Mouse (Mus musculus) hindbrain, postnatal 0 days (tissue): ENCODE measurements at regions not wholly inside any gene's neighbourhood (a gene's known extent, or its start where the extent isn't known, plus 50 kb on each side); places are given as distances from the start of the nearest gene placed in this dataset.

Experiments used
- ATAC-seq: fragments of 200-750 bp; cut with Nextera tagmentation; 2 replicates; pipeline ENCODE4 v1.8.0; 2017; ENCODE audit warnings: mild to moderate bottlenecking, moderate TSS enrichment, moderate library complexity
- DNase-seq: peaks from one replicate; pipeline ENCODE4 v3.0.0-alpha.2; 2015; ENCODE audit warnings: low spot score
- H3K27ac ChIP-seq: fragments of 300-500 bp; sonication (generic); 2 replicates; pipeline ENCODE4 v1.5.1; 2014; ENCODE audit warnings: mild to moderate bottlenecking
- H3K27me3 ChIP-seq: fragments of 300-500 bp; sonication (generic); 2 replicates; pipeline ENCODE4 v1.6.1; 2014; ENCODE audit warnings: low read length, mixed read lengths; ENCODE audit not compliant: insufficient read depth
- H3K36me3 ChIP-seq: fragments of 300-500 bp; sonication (generic); 2 replicates; pipeline ENCODE4 v1.6.1; 2014; ENCODE audit warnings: low read length, mixed read lengths; ENCODE audit not compliant: insufficient read depth
- H3K4me1 ChIP-seq: fragments of 300-500 bp; sonication (generic); 2 replicates; pipeline ENCODE4 v1.6.1; 2014; ENCODE audit warnings: antibody characterized with exemption, low read length, mixed read lengths; ENCODE audit not compliant: insufficient read depth
- H3K4me2 ChIP-seq: fragments of 300-500 bp; sonication (generic); 2 replicates; pipeline ENCODE4 v1.6.1; 2014; ENCODE audit warnings: low read depth, mild to moderate bottlenecking, low read length, moderate library complexity, mixed read lengths
- H3K4me3 ChIP-seq: fragments of 300-500 bp; sonication (generic); 2 replicates; pipeline ENCODE4 v1.5.1; 2014; ENCODE audit warnings: low read length
- H3K9ac ChIP-seq: fragments of 300-500 bp; sonication (generic); replicated peaks from 2 replicates; pipeline ENCODE4 v1.6.1; 2014; ENCODE audit warnings: mild to moderate bottlenecking, low read length, moderate library complexity, mixed read lengths
- H3K9me3 ChIP-seq: fragments of 300-500 bp; sonication (generic); 2 replicates; pipeline ENCODE4 v1.6.1; 2016; ENCODE audit warnings: low read length, mixed read lengths
- CTCF ChIP-seq: IDR thresholded peaks from 2 replicates; pipeline ENCODE4 v1.5.1; 2016; ENCODE audit warnings: antibody characterized with exemption, control low read depth, low read depth
- WGBS: fragments of 180-500 bp; shearing (Covaris S2); extraction: QIAGEN DNeasy Blood & Tissue Kit; methylation state at CpG from one replicate; pipeline ENCODE4 v1.1.7; 2014; 5-methylcytosine and 5-hydroxymethylcytosine counted together

DNA sequence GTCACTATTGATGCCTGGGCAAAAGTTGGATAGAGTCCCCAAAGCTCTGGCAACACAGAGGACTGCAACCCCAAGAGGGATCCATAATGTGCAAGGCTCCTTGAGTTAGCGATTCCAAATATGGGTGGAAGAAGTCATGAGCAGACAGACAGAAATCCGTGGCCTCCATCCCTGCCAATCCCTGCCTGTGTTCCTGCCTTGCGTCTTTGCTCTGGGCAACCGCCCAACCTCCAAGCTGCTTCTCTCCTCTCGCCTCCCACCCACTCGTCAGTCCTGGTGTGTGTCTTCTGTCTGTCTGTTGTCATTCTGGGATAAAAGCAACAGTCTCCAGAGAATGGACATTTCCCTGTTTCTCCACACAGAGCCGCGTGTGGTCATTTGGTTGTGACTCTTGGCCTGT, 117.7 kb downstream of the Ackr3 start:
- ATAC-seq (no peak), DNase-seq (no peak)
- Histone ChIP-seq H3K36me3 (no peaks in the 10 kb centered on the region), H3K27ac (no peak overlapping the region), H3K4me3 (no peak overlapping the region), H3K4me2 (no peak overlapping the region), H3K9me3 (no peaks in the 10 kb centered on the region), H3K27me3 (no peaks in the 10 kb centered on the region), H3K9ac (no peak overlapping the region), H3K4me1 (no peaks in the 10 kb centered on the region)
- WGBS = 74% methylated on average over 8 of the region's 8 CpGs
- TF ChIP-seq CTCF = no peak

DNA sequence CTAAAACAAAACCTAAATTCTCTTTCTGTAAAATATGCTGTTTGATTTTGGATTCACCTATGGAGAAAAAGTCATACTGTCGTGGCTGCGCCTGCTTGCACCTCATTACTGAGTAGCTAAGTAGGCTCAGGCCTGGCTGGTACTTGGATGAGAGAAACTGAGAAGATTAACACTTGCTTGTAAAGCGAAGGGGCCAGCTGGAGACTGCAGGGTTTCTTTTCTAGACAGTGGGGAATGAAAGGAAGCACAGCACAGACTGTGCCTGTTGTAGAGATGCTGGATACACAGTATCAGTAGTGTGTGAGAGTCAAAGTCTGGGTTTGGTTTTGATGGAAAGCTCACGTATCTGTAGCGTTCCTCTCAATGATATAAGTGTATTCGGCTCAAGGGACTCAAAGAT, 123.5 kb downstream of the Ackr3 start:
- DNase-seq (no peak), ATAC-seq (0 out of 2 replicates have a peak, but pooled peaks have one; percentile 27)
- no peak overlapping the region for H3K4me3 ChIP-seq
- no peak overlapping the region for H3K4me2 ChIP-seq
- H3K27ac ChIP-seq = no peak overlapping the region
- 59% methylated on average over 6 of the region's 6 CpGs for WGBS
- no peak overlapping the region for H3K9ac ChIP-seq
- H3K36me3 ChIP-seq = no peaks in the 10 kb centered on the region
- no peaks in the 10 kb centered on the region for H3K4me1 ChIP-seq
- no peaks in the 10 kb centered on the region for H3K27me3 ChIP-seq
- TF ChIP-seq CTCF = no peak
- H3K9me3 ChIP-seq = no peaks in the 10 kb centered on the region

DNA sequence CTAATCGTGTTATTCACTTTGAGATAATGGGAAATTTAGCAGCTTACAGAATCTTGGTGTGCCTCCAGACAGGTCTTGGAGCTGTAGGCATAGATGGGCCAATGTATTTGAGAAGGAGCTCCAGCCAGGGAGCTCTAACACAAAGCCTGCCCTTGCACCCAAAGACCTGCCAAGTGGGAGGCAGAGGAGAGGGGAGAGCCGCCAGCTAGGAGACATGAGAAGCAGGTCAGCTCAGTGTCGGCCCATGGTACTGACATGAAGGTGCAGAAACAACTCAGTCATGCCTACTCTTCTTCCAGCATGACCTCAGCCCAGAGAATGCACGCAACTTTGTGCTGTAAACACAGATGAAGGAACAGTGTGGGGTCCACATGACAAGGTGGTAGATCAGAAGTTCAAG, 128.8 kb downstream of the Ackr3 start:
- Histone ChIP-seq H3K27ac (no peak overlapping the region), H3K4me3 (no peak overlapping the region), H3K4me2 (no peak overlapping the region), H3K9me3 (no peaks in the 10 kb centered on the region), H3K9ac (no peak overlapping the region), H3K36me3 (no peaks in the 10 kb centered on the region), H3K4me1 (0 out of 2 replicates have a peak, but pooled peaks cover 6% of the 10 kb centered on the region), H3K27me3 (no peaks in the 10 kb centered on the region)
- no peak for TF ChIP-seq CTCF
- 81% methylated on average over 4 of the region's 4 CpGs for WGBS
- ATAC-seq = no peak
- no peak for DNase-seq

DNA sequence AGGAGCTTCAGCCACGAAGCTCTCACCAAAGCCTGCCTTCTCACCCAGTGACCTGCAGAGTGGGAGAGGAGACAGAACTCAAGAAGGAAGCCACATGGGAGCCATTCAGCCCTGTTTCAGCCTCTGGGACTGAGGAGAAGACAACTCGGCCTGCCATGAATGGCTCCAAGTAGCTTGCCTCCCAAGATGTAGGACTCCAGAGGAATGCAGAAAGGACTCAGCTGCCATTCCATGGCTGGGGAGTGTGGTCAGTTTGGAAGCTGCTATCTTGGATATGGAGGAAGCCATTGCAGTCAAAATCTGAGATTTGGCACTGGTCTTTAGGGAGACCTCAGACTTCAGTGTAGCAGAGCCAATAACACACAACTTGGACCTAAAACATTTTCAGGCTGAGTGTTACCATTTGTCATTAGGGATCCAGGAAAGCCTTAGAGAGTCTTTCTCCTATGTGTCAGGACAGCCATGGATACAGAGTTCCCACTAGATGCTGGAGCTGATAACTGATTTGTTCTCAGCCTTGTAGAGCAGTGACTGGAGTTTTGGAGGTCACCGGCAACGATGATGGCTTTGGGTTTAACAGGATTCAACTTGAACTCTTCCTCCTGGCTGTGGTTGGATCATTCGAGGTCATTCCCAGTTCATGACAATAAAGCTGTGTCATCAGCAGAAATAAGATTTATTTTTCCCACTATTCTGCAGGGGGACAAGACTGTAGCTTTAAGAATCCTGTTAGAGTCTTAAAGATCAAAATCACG, 130.1 kb downstream of the Ackr3 start:
- DNase-seq (no peak), ATAC-seq (no peak)
- 88% methylated on average over 6 of the region's 6 CpGs for WGBS
- H3K4me3 ChIP-seq = no peak overlapping the region
- no peak for TF ChIP-seq CTCF
- no peaks in the 10 kb centered on the region for H3K36me3 ChIP-seq
- H3K9me3 ChIP-seq = no peaks in the 10 kb centered on the region
- H3K27me3 ChIP-seq = no peaks in the 10 kb centered on the region
- 0 out of 2 replicates have a peak, but pooled peaks cover 6% of the 10 kb centered on the region for H3K4me1 ChIP-seq
- no peak overlapping the region for H3K9ac ChIP-seq
- no peak overlapping the region for H3K4me2 ChIP-seq
- H3K27ac ChIP-seq = no peak overlapping the region

DNA sequence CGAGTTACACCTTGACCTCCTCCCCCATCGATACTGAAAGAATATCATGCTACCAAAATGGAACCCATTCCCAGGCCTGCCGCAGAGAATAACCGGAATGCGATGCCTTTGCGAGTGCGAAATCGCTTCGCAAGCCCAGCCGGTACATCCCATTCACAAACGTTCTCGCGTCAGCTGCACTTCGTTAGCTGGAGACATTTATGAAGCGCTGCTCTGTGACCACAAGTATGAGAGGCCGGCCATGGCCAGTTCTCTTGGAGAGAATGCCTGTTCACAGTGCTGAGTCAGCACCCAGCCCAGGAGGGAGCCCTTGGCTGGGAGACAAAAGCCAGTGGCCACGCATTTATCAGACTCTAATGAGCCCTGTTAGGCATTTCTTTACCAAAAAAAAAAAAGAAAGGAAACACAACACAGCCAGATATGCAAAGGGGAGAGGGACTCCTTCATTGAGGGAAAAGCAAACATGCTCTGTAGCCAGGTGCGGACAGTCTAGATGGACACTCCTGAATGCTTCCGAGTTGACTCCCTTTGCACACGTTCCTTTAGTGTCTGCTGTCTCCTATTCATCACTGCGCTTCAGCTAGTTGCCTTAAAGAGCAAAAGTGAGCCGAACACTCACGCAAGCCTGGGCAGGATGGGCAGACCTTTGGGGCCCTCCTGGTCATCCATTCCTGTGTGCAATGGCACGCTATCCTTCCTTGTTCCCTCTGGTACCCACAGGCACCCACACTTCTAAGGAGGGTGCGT, 131.4 kb downstream of the Ackr3 start:
- Histone ChIP-seq H3K9me3 (no peaks in the 10 kb centered on the region), H3K27ac (no peak overlapping the region), H3K4me2 (no peak overlapping the region), H3K4me1 (0 out of 2 replicates have a peak, but pooled peaks cover 6% of the 10 kb centered on the region), H3K27me3 (no peaks in the 10 kb centered on the region), H3K4me3 (no peak overlapping the region), H3K9ac (no peak overlapping the region), H3K36me3 (no peaks in the 10 kb centered on the region)
- WGBS = 46% methylated on average over 25 of the region's 25 CpGs
- peak; percentile 69 for DNase-seq
- peak; percentile 73 for ATAC-seq
- TF ChIP-seq CTCF = no peak

DNA sequence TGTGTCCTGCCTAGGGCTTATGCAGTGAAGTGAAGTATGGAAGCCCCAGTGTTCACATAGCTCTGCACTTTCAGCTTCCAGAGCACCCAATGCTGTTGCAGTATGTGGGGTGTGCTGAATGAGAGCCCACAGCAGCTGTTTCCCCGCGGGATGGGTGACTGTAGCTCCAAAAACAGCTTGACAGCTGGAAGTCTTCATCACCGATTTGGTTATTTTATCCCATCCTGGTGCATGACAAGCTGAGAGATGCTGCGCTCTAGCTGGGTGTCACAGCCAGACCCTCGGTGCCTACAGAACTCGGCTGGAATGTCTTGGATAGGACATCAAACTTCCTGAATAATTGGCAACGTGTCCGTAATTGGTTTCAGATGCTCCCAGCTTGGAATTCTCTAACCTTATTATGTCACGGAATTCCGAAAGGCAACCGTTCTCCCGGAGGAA, 134.1 kb downstream of the Ackr3 start:
- no peak overlapping the region for H3K4me3 ChIP-seq
- no peaks in the 10 kb centered on the region for H3K36me3 ChIP-seq
- TF ChIP-seq CTCF = no peak
- no peak overlapping the region for H3K9ac ChIP-seq
- no peak overlapping the region for H3K27ac ChIP-seq
- ATAC-seq (no peak), DNase-seq (no peak)
- H3K4me1 ChIP-seq = 0 out of 2 replicates have a peak, but pooled peaks cover 8% of the 10 kb centered on the region
- no peaks in the 10 kb centered on the region for H3K9me3 ChIP-seq
- no peaks in the 10 kb centered on the region for H3K27me3 ChIP-seq
- no peak overlapping the region for H3K4me2 ChIP-seq
- WGBS = 77% methylated on average over 12 of the region's 12 CpGs
